Mouse (Mus musculus) olfactory bulb, adult 2 months (tissue): ENCODE results near the gene Arid1b.

Experiments used
- CTCF ChIP-seq: fragments of 200-500 bp; IDR thresholded peaks from 2 replicates; pipeline ENCODE4 v1.5.1; 2012; ENCODE audit warnings: low read depth, mild to moderate bottlenecking, low read length, moderate library complexity; ENCODE audit not compliant: insufficient read depth
- POLR2A ChIP-seq: fragments of 200-500 bp; IDR thresholded peaks from 2 replicates; pipeline ENCODE4 v1.6.1; 2012; ENCODE audit warnings: mild to moderate bottlenecking, low read depth, low read length, moderate library complexity; ENCODE audit not compliant: insufficient read depth

- TF ChIP-seq CTCF (no peak), POLR2A (no peak)
Measured at GRCm38 (mm10) chr17:5246688-5247087, 252.6 kb downstream of the Arid1b start.
